23 mouse cellular contexts compared by ENCODE assay signal in genomic region chr5:24492546-24493285, GRCm38 (mm10). TPM values are rescaled to one million over a fixed set of nuclear protein-coding genes. Genes with fewer than 3 reads are reported as not detected.
DNase-seq lines count a peak whose midpoint lies in the region; ATAC-seq lines count a peak whose summit lies in the region.
"Had no signal": no experiment of that assay in that cellular context is flagged by ENCODE, and none has a peak within 500 bp of the region (broad histone marks: within the 10 kb centered on the region; RNA-seq: fewer than 3 reads in every experiment).

No protein-coding gene starts in this region.

- H3K9me3 ChIP-seq in lung, embryonic 15.5 days, result no peaks in the 10 kb centered on the region
- H3K9me3 ChIP-seq in forebrain, embryonic 11.5 days (ENCODE audit: control insufficient read depth, low read length), result no peaks in the 10 kb centered on the region
- no peaks in the 10 kb centered on the region for H3K9me3 ChIP-seq in hindbrain, embryonic 10.5 days
- H3K9me3 ChIP-seq: forebrain, embryonic 10.5 days; hindbrain, embryonic 13.5 days had no signal

- H3K36me3 ChIP-seq in lung, embryonic 15.5 days, result peaks cover 93% of the 10 kb centered on the region
- peaks cover 4% of the 10 kb centered on the region; the same call in 1 of the 2 replicates for H3K36me3 ChIP-seq in forebrain, embryonic 11.5 days (ENCODE audit: control insufficient read depth, insufficient read depth, low read length)
- H3K36me3 ChIP-seq in hindbrain, embryonic 10.5 days, result peaks cover 100% of the 10 kb centered on the region

- no peak overlapping the region for H3K4me3 ChIP-seq in lung, embryonic 15.5 days
- H3K4me3 ChIP-seq in forebrain, embryonic 11.5 days (ENCODE audit: low read depth, low read length), result no peak overlapping the region
- H3K4me3 ChIP-seq in hindbrain, embryonic 10.5 days, result no peak overlapping the region
- H3K4me3 ChIP-seq: forebrain, embryonic 10.5 days; gastrocnemius, adult 2 months; hindbrain, embryonic 13.5 days had no signal

- H3K27ac ChIP-seq in lung, embryonic 15.5 days, result 0 out of 2 replicates have a peak overlapping the region, but pooled peaks have one; percentile 10
- no peak overlapping the region for H3K27ac ChIP-seq in forebrain, embryonic 11.5 days (ENCODE audit: low read depth, low read length)
- no peak overlapping the region for H3K27ac ChIP-seq in hindbrain, embryonic 10.5 days
- H3K27ac ChIP-seq: forebrain, embryonic 10.5 days; gastrocnemius, adult 2 months; hindbrain, embryonic 13.5 days had no signal

- 75% methylated on average over 16 of the region's 16 CpGs for WGBS in lung, embryonic 15.5 days
- WGBS in forebrain, embryonic 11.5 days, result 93% methylated on average over 16 of the region's 16 CpGs
- 90% methylated on average over 16 of the region's 16 CpGs for WGBS in hindbrain, embryonic 10.5 days

- no peaks in the 10 kb centered on the region for H3K27me3 ChIP-seq in lung, embryonic 15.5 days
- H3K27me3 ChIP-seq in forebrain, embryonic 11.5 days (ENCODE audit: control insufficient read depth, insufficient read depth, low read length), result no peaks in the 10 kb centered on the region; the same call in 1 of the 2 replicates
- no peaks in the 10 kb centered on the region for H3K27me3 ChIP-seq in hindbrain, embryonic 10.5 days (ENCODE audit: insufficient read depth, poor library complexity, severe bottlenecking)

- ATAC-seq in lung, embryonic 15.5 days (ENCODE audit: borderline replicate concordance, extremely low read depth, low FRiP score, low TSS enrichment), result no peak
- no peak for ATAC-seq in forebrain, embryonic 11.5 days (replicated peaks; ENCODE audit: low FRiP score)
- ATAC-seq: activated CD4-positive, CD25-positive, alpha-beta regulatory T cell, adult 4 months; forebrain, embryonic 14.5 days; forebrain, postnatal 0 days; hindbrain, embryonic 16.5 days had no signal

- H3K4me1 ChIP-seq in lung, embryonic 15.5 days, result no peaks in the 10 kb centered on the region
- H3K4me1 ChIP-seq in forebrain, embryonic 11.5 days (replicated peaks; ENCODE audit: control insufficient read depth, insufficient read depth, low read length), result peaks cover 8% of the 10 kb centered on the region; the same call in 1 of the 2 replicates
- H3K4me1 ChIP-seq in hindbrain, embryonic 10.5 days (replicated peaks), result peaks cover 29% of the 10 kb centered on the region

- H3K4me2 ChIP-seq in lung, embryonic 15.5 days, result no peak overlapping the region
- H3K4me2 ChIP-seq in forebrain, embryonic 11.5 days (ENCODE audit: low read depth, low read length, severe bottlenecking), result no peak overlapping the region
- H3K4me2 ChIP-seq: heart, embryonic 11.5 days; hindbrain, embryonic 13.5 days had no signal

- H3K9ac ChIP-seq in lung, embryonic 15.5 days, result no peak overlapping the region
- H3K9ac ChIP-seq in forebrain, embryonic 11.5 days (ENCODE audit: low read length), result no peak overlapping the region
- H3K9ac ChIP-seq: forebrain, postnatal 0 days; hindbrain, embryonic 13.5 days had no signal

- peak; percentile 8 for DNase-seq in cerebellum, adult 11-12 months
- DNase-seq in cerebellum, postnatal 4 days (ENCODE audit: low spot score in 2 of 2), result no peak
- DNase-seq in adipocyte (ENCODE audit: low spot score), result peak; percentile 93
- DNase-seq in lung, postnatal 14 days, result peak; percentile 25
- no peak for DNase-seq in forebrain, embryonic 11.5 days (ENCODE audit: low spot score)
- no peak for DNase-seq in urinary bladder, adult 18-20 months (ENCODE audit: low spot score in 2 of 2)
- no peak for DNase-seq in hindbrain, embryonic 10.5 days (ENCODE audit: low spot score)
- DNase-seq: adrenal gland, postnatal 10 days; adrenal gland, postnatal 36 days; cerebellum, postnatal 10 days; cerebellum, postnatal 36 days; forebrain, postnatal 0 days; gastrocnemius, adult 2 months; gastrocnemius, postnatal 14 days; heart, adult 11 months had no signal

RNA-seq across cellular contexts. Expression of gene Gbx1, which starts 34.3 kb away (rescaled TPM):
- not detected in 2 replicates for polyA plus RNA-seq in lung, embryonic 15.5 days (2015; fragmentation: Nextera tagmentation; extraction: Ambion mirVana)
- polyA plus RNA-seq in forebrain, embryonic 11.5 days (2014; fragmentation: Nextera tagmentation; extraction: Ambion mirVana), result 0.64 and 0.79 TPM in 2 replicates
- polyA plus RNA-seq in hindbrain, embryonic 10.5 days (2016; fragmentation: Nextera tagmentation; extraction: Ambion mirVana), result 1.3 and 1.5 TPM in 2 replicates
- polyA plus RNA-seq: heart, postnatal 0 days had no signal

RNA-seq across cellular contexts. Expression of gene Agap3, which starts 40.7 kb away (rescaled TPM):
- polyA plus RNA-seq in lung, embryonic 15.5 days (2015; fragmentation: Nextera tagmentation; extraction: Ambion mirVana), result 41.3 and 42.8 TPM in 2 replicates
- 52.7 and 67.0 TPM in 2 replicates for polyA plus RNA-seq in forebrain, embryonic 11.5 days (2014; fragmentation: Nextera tagmentation; extraction: Ambion mirVana)
- polyA plus RNA-seq in hindbrain, embryonic 10.5 days (2016; fragmentation: Nextera tagmentation; extraction: Ambion mirVana), result 31.9 and 36.5 TPM in 2 replicates

RNA-seq across cellular contexts. Expression of gene Tmub1, which starts 45.1 kb away (rescaled TPM):
- polyA plus RNA-seq in lung, embryonic 15.5 days (2015; fragmentation: Nextera tagmentation; extraction: Ambion mirVana), result 15.9 and 18.7 TPM in 2 replicates
- 30.2 and 31.8 TPM in 2 replicates for polyA plus RNA-seq in forebrain, embryonic 11.5 days (2014; fragmentation: Nextera tagmentation; extraction: Ambion mirVana)
- polyA plus RNA-seq in hindbrain, embryonic 10.5 days (2016; fragmentation: Nextera tagmentation; extraction: Ambion mirVana), result 32.7 and 38.4 TPM in 2 replicates

RNA-seq across cellular contexts. Expression of gene Fastk, which starts 47.6 kb away (rescaled TPM):
- 91.2 and 96.3 TPM in 2 replicates for polyA plus RNA-seq in lung, embryonic 15.5 days (2015; fragmentation: Nextera tagmentation; extraction: Ambion mirVana)
- polyA plus RNA-seq in forebrain, embryonic 11.5 days (2014; fragmentation: Nextera tagmentation; extraction: Ambion mirVana), result 104 and 116 TPM in 2 replicates
- 114 and 127 TPM in 2 replicates for polyA plus RNA-seq in hindbrain, embryonic 10.5 days (2016; fragmentation: Nextera tagmentation; extraction: Ambion mirVana)

RNA-seq across cellular contexts. Expression of gene Asb10, which starts 48.1 kb away (rescaled TPM):
- polyA plus RNA-seq in lung, embryonic 15.5 days (2015; fragmentation: Nextera tagmentation; extraction: Ambion mirVana), result 0.36 and 0.59 TPM in 2 replicates
- polyA plus RNA-seq in forebrain, embryonic 11.5 days (2014; fragmentation: Nextera tagmentation; extraction: Ambion mirVana), result 0.11 TPM in 1 of 2 replicates, not detected in the other
- 0.17 TPM in 1 of 2 replicates, not detected in the other for polyA plus RNA-seq in hindbrain, embryonic 10.5 days (2016; fragmentation: Nextera tagmentation; extraction: Ambion mirVana)
- polyA plus RNA-seq: activated CD4-positive, CD25-positive, alpha-beta regulatory T cell, adult 4 months had no signal

Comparison
In these comparisons a context has a peak if more than half of its experiments do, and no peak if none do; other contexts are left out.
1. DNase-seq: peak in cerebellum, adult 11-12 months (single experiment), adipocyte (single experiment) and lung, postnatal 14 days (single experiment); none in cerebellum, postnatal 4 days (0 of 2), forebrain, embryonic 11.5 days (single experiment), urinary bladder, adult 18-20 months (0 of 2) and hindbrain, embryonic 10.5 days (single experiment).